Mouse (Mus musculus) cerebellum, adult 9-11 months (tissue): ENCODE measurements around the gene Ccdc124.

Experiments used
- DNase-seq: peaks from one replicate; pipeline ENCODE4 v3.0.0; 2022

The Ccdc124 gene

GRCm38 (mm10) chr8:70873364-70873985 is at the start of gene Ccdc124:
Gene Ccdc124, minus strand, starts transcription at chr8:70873935.
- DNase-seq = peak; percentile 96

GRCm38 (mm10) chr8:70920049-70920922 is 46.6 kb upstream of the Ccdc124 start:
- no peak for DNase-seq

- no peak for DNase-seq
Measured at GRCm38 (mm10) chr8:70914704-70915103, 41.0 kb upstream of the Ccdc124 start.

- no peak for DNase-seq
Measured at GRCm38 (mm10) chr8:70913523-70913922, 39.8 kb upstream of the Ccdc124 start.

- peak; percentile 32 for DNase-seq
Measured at GRCm38 (mm10) chr8:70912955-70913354, 39.2 kb upstream of the Ccdc124 start.

- no peak for DNase-seq
Measured at GRCm38 (mm10) chr8:70911596-70911995, 37.9 kb upstream of the Ccdc124 start.

- no peak for DNase-seq
Measured at GRCm38 (mm10) chr8:70907518-70907917, 33.8 kb upstream of the Ccdc124 start.

- DNase-seq = peak; percentile 88
Measured at GRCm38 (mm10) chr8:70905831-70906736, 32.3 kb upstream of the Ccdc124 start, which contains the start of gene Map1s. Gene Map1s, plus strand, starts transcription at chr8:70905932.

GRCm38 (mm10) chr8:70905463-70905830 is 31.7 kb upstream of the Ccdc124 start:
- no peak for DNase-seq

GRCm38 (mm10) chr8:70904532-70904931 is 30.8 kb upstream of the Ccdc124 start:
- DNase-seq = no peak

GRCm38 (mm10) chr8:70903582-70903981 is 29.8 kb upstream of the Ccdc124 start:
- DNase-seq = no peak

- no peak for DNase-seq
Measured at GRCm38 (mm10) chr8:70903112-70903511, 29.4 kb upstream of the Ccdc124 start.

- DNase-seq = no peak
Measured at GRCm38 (mm10) chr8:70902211-70902610, 28.5 kb upstream of the Ccdc124 start.

GRCm38 (mm10) chr8:70900872-70901387 is 27.2 kb upstream of the Ccdc124 start:
- DNase-seq = no peak

- DNase-seq = peak; percentile 48
Measured at GRCm38 (mm10) chr8:70899226-70899625, 25.5 kb upstream of the Ccdc124 start.

GRCm38 (mm10) chr8:70898661-70899198 is 25.0 kb upstream of the Ccdc124 start:
- DNase-seq = peak; percentile 67

GRCm38 (mm10) chr8:70897681-70898413 is 24.1 kb upstream of the Ccdc124 start:
- peak; percentile 89 for DNase-seq

- peak; percentile 98 for DNase-seq
Measured at GRCm38 (mm10) chr8:70897021-70897680, 23.4 kb upstream of the Ccdc124 start, which contains the start of gene Rpl18a. Gene Rpl18a, minus strand, starts transcription at chr8:70897412.

GRCm38 (mm10) chr8:70896316-70897020 is 22.7 kb upstream of the Ccdc124 start:
- DNase-seq = peak; percentile 63

GRCm38 (mm10) chr8:70895571-70896259 is 22.0 kb upstream of the Ccdc124 start:
- DNase-seq = peak; percentile 64
